Mouse (Mus musculus) forebrain, embryonic 16.5 days (tissue): ENCODE measurements around the gene Taf3. TPM values are rescaled to one million over a fixed set of nuclear protein-coding genes. Genes with fewer than 3 reads are reported as not detected.

ENCODE experiments used
- ATAC-seq: fragments of 200-750 bp; cut with Nextera tagmentation; 2 replicates; pipeline ENCODE4 v1.8.0; 2017; ENCODE audit warnings: mild to moderate bottlenecking, moderate library complexity
- H3K27ac ChIP-seq: fragments of 300-500 bp; sonication (generic); 2 replicates; pipeline ENCODE4 v1.5.1; 2014; ENCODE audit warnings: low read length, control low read depth
- H3K27me3 ChIP-seq: fragments of 300-500 bp; sonication (generic); replicated peaks from 2 replicates; pipeline ENCODE4 v1.6.1; 2014; ENCODE audit warnings: low read length; ENCODE audit not compliant: control insufficient read depth, insufficient read depth
- H3K36me3 ChIP-seq: fragments of 300-500 bp; sonication (generic); 2 replicates; pipeline ENCODE4 v1.6.1; 2014; ENCODE audit not compliant: control insufficient read depth, insufficient read depth
- H3K4me1 ChIP-seq: fragments of 300-500 bp; sonication (generic); replicated peaks from 2 replicates; pipeline ENCODE4 v1.6.1; 2014; ENCODE audit warnings: low read length; ENCODE audit not compliant: control insufficient read depth, insufficient read depth
- H3K4me2 ChIP-seq: fragments of 300-500 bp; sonication (generic); 2 replicates; pipeline ENCODE4 v1.6.1; 2014; ENCODE audit warnings: mild to moderate bottlenecking, low read length, control low read depth
- H3K4me3 ChIP-seq: fragments of 300-500 bp; sonication (generic); replicated peaks from 2 replicates; pipeline ENCODE4 v1.5.1; 2014; ENCODE audit warnings: mild to moderate bottlenecking, low read length, control low read depth
- H3K9ac ChIP-seq: fragments of 300-500 bp; sonication (generic); replicated peaks from 2 replicates; pipeline ENCODE4 v1.6.1; 2014; ENCODE audit warnings: low read depth, low read length, control low read depth
- H3K9me3 ChIP-seq: fragments of 300-500 bp; sonication (generic); 2 replicates; pipeline ENCODE4 v1.6.1; 2016; ENCODE audit warnings: low read length; ENCODE audit not compliant: control insufficient read depth
- WGBS: fragments of 180-500 bp; shearing (Covaris S2); extraction: QIAGEN DNeasy Blood & Tissue Kit; methylation state at CpG from one replicate; pipeline ENCODE4 v1.1.7; 2014; 5-methylcytosine and 5-hydroxymethylcytosine counted together
- polyA plus RNA-seq: library from polyadenylated mRNA; unstranded; fragments of >200 nt; fragmentation: Nextera tagmentation; extraction: Ambion mirVana; gene quantifications from 2 replicates; pipeline ENCODE4 v1.2.1, GENCODE M21; 2015

The Taf3 gene
- polyA plus RNA-seq, 1 experiment from 2014 or later, result 14.3 TPM

DNA sequence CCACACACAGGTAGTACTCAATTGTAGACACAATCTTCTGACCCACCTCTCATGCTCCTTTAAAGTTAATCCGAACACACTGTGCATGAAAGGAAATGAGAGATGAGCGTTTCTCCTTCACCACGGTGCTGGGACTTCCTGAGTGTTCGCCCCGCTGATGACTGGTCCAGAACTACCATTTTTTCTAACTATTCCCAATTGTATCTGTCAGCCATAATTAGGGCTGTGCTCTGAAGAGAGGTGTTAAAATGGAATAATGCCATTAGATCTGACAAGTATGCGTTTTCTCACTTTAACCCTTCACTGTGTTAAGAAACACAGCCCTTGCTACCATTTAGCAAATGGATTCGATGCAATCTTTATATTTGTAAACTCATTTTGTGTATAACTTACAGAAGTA, 18.6 kb downstream of the Taf3 start:
- H3K9ac ChIP-seq, result no peak overlapping the region
- ATAC-seq, result peak; percentile 54
- H3K27ac ChIP-seq, result no peak overlapping the region
- no peaks in the 10 kb centered on the region for H3K27me3 ChIP-seq
- no peaks in the 10 kb centered on the region for H3K4me1 ChIP-seq
- no peak overlapping the region for H3K4me2 ChIP-seq
- WGBS, result 49% methylated on average over 7 of the region's 7 CpGs
- no peak overlapping the region for H3K4me3 ChIP-seq
- H3K36me3 ChIP-seq, result no peaks in the 10 kb centered on the region
- H3K9me3 ChIP-seq, result no peaks in the 10 kb centered on the region

DNA sequence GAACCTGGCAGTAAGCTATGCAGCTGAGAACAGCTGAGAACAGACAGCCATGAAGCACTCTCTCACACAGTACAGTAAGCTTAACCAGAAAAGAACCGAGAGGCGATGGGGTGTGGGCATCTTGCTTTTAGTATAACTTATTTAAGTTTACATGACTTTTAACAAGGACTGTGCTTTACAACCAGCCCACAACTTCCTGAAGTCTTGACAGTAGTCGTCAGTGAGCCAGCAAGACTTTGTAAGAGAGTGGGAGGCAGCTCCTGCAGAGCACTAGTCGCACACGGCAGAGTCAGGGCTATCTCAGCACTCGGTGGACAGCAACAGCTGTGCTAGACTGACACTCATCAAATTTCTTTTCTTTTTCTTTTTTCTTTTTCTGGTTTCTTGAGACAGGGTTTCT, 24.1 kb downstream of the Taf3 start:
- WGBS, result 86% methylated on average over 6 of the region's 6 CpGs
- Histone ChIP-seq H3K4me1 (no peaks in the 10 kb centered on the region), H3K27ac (no peak overlapping the region), H3K4me2 (no peak overlapping the region), H3K36me3 (no peaks in the 10 kb centered on the region), H3K9me3 (no peaks in the 10 kb centered on the region), H3K9ac (no peak overlapping the region), H3K27me3 (no peaks in the 10 kb centered on the region), H3K4me3 (no peak overlapping the region)
- no peak for ATAC-seq

DNA sequence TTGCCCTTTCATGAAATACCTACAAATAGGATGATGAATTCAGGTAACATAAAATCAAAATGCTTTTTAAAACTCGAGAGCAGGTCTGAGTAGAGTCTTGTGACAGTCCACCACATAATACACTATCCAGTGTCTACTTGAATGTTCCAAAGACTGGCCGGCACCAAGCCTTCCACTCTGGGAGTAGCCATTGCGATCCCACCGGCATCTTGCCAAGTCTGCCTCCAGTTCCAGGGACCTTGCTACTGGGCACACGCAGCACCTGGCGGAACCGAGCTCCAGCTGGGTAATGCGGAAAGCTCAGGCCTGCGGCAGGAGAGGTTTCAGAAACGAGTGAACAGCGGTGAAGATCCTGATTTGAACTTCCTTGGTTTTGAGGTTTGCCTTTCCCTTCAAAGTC, 27.1 kb downstream of the Taf3 start:
- Histone ChIP-seq H3K27me3 (no peaks in the 10 kb centered on the region), H3K9ac (no peak overlapping the region), H3K4me1 (no peaks in the 10 kb centered on the region), H3K4me2 (no peak overlapping the region), H3K36me3 (no peaks in the 10 kb centered on the region), H3K4me3 (no peak overlapping the region), H3K9me3 (no peaks in the 10 kb centered on the region), H3K27ac (no peak overlapping the region)
- no peak for ATAC-seq
- 91% methylated on average over 11 of the region's 11 CpGs for WGBS

DNA sequence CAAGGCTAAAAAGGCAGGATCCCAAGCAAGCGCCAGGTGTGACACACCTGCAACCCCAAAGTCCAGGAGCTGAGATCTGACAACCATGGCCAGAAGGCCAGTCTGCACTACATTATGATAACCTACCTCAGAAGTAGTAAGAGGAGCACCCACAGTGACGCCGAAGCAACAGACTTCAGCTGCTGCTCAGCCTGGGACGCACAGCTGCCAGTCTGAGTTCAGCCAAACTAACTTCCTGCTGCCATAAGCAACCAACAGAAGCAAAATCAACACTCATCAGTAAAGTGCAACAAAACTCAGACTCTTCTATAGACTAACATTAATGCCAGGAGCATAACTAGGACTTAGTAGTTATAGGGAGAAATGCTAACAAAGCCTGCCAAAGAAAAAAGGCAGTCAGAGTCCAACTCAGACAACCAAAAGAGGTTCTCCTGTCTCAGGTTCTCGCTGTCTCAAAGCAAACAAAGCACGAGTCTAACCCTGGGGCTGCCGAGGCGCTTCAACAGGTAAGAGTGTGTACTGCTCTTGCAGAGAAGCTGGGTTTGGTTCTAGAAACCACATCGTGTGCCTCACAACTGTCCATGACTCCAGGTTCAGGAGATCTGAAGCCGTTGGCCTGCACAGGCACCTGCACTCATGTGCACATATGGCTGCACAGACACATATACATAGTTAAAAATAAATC, 33.3 kb downstream of the Taf3 start:
- no peaks in the 10 kb centered on the region for H3K36me3 ChIP-seq
- ATAC-seq, result no peak
- WGBS, result 90% methylated on average over 10 of the region's 10 CpGs
- H3K27ac ChIP-seq, result no peak overlapping the region
- no peak overlapping the region for H3K9ac ChIP-seq
- H3K9me3 ChIP-seq, result no peaks in the 10 kb centered on the region
- H3K4me1 ChIP-seq, result no peaks in the 10 kb centered on the region
- H3K27me3 ChIP-seq, result no peaks in the 10 kb centered on the region
- H3K4me2 ChIP-seq, result no peak overlapping the region
- no peak overlapping the region for H3K4me3 ChIP-seq

DNA sequence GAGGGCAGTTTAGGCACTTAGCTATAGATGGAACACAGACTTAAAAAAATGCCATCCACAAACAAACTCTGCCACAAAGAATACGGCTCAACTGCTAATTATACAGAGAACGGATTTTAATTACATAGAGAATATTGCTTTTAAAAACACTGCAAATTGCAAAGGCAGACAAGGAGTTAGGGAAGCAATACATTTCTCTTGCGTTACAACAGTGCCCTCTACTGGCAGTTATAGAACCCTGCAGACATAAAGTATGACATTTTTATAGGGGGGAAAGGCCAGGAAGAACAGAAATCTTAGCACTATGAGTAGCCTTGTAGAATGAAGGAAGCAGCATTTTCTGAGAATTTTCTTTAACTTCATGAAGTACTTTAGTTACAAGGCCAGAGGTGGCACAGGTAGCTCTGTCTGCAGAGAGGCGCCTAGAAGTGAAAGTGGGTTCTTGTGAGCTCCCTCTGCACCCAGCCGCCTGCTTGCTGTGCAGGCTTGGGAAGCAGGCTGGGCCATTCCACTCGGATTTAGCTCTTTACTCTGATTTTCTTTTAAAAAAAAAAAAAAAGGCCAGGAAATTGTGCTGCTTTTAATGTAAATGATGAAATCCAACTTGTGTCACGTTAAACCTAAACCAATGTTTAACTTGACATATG, 38.0 kb downstream of the Taf3 start:
- ATAC-seq, result peak; percentile 77
- Histone ChIP-seq H3K4me2 (no peak overlapping the region), H3K4me1 (0 out of 2 replicates have a peak, but pooled peaks cover 2% of the 10 kb centered on the region), H3K9ac (no peak overlapping the region), H3K9me3 (no peaks in the 10 kb centered on the region), H3K27me3 (no peaks in the 10 kb centered on the region), H3K4me3 (no peak overlapping the region), H3K36me3 (no peaks in the 10 kb centered on the region), H3K27ac (no peak overlapping the region)
- WGBS, result 34% methylated on average over 7 of the region's 7 CpGs

DNA sequence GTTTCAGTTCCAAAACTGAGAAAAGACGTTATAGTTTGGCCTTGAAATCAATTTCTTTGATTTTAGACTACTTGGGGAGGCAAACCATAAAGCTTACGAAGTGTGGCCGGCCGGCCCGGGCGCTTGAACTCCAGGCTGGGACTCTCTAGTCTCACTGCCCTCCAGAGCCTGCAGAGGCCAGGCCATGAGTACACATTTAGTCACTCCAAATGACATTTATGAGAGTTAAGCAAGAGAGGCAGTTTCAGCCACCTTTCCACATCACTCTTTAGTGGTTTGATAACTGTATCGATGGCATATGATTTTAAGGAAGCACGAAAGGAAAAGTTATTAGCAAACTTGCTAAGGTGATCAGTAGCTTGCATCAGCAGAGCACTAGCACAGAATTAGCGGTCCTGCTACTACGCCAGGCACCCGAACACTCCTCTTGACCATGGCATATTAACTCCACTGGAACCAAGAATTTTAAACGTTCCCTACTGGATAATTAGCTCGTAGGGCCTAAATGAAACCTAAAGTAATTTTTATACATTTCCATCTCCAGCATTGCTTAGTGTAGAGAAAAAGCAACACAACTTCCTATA, 38.6 kb downstream of the Taf3 start:
- Histone ChIP-seq H3K27ac (no peak overlapping the region), H3K4me2 (no peak overlapping the region), H3K9me3 (no peaks in the 10 kb centered on the region), H3K9ac (no peak overlapping the region), H3K4me1 (0 out of 2 replicates have a peak, but pooled peaks cover 2% of the 10 kb centered on the region), H3K36me3 (no peaks in the 10 kb centered on the region), H3K27me3 (no peaks in the 10 kb centered on the region), H3K4me3 (no peak overlapping the region)
- ATAC-seq, result peak; percentile 52
- WGBS, result 78% methylated on average over 13 of the region's 13 CpGs

DNA sequence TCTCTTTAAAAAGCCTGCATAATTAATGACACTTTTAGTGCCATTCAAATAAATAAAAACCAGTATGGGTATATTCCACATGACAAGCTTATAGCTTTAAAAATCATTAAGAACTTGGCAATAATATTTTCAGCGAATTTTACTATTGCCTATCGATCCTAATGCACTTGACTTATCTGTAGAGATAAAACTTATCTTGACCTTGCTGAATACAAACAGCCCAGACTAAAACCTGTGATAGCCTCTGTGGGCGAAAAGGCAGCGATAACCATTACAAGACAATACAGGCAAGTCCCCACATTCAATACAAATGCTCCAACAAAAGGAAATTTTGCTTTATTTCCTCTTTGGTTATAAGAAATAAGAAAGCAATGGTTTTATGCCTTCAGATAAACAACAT, 39.8 kb downstream of the Taf3 start:
- H3K4me2 ChIP-seq, result no peak overlapping the region
- 89% methylated on average over 4 of the region's 4 CpGs for WGBS
- no peak for ATAC-seq

DNA sequence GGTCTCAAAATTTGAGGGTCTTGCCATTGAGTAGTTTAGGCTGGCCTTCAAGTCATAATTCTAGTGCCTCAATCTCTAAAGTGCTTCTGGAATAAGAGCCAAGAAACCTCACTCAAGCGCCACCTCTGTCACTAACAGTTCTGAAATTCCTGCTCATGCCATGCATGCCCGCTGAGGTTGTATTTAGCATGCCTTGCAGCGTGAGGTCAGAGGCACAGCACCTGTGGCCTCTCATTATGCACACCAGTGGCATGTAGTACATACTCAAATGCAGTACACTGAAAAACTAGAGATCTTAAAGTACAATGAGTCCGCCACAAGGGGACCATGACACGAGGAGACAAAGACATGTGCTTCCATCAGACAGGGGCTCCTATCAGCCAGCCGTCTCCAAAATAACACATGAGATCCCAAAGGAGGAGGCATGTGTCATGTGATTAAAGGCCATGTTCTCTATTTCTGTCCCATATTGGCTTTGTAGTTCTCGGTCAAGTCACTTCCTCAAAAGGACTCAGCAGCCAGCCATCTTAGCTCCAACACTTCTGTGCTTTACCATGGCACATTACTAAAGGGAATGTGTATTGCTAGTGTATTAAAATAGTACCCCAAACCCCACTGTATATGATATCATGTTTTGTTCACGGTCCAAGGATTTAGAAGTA, 43.3 kb downstream of the Taf3 start:
- Histone ChIP-seq H3K4me3 (no peak overlapping the region), H3K36me3 (no peaks in the 10 kb centered on the region), H3K4me1 (0 out of 2 replicates have a peak, but pooled peaks cover 2% of the 10 kb centered on the region), H3K9ac (no peak overlapping the region), H3K4me2 (no peak overlapping the region), H3K27ac (no peak overlapping the region), H3K9me3 (no peaks in the 10 kb centered on the region), H3K27me3 (no peaks in the 10 kb centered on the region)
- no peak for ATAC-seq
- WGBS, result 87% methylated on average over 8 of the region's 8 CpGs

More for the DNA sequence above, 39.8 kb downstream of the Taf3 start:
- H3K9me3 ChIP-seq, result no peaks in the 10 kb centered on the region
- no peaks in the 10 kb centered on the region for H3K27me3 ChIP-seq
- H3K36me3 ChIP-seq, result no peaks in the 10 kb centered on the region
- H3K27ac ChIP-seq, result no peak overlapping the region
- 0 out of 2 replicates have a peak, but pooled peaks cover 2% of the 10 kb centered on the region for H3K4me1 ChIP-seq
- no peak overlapping the region for H3K9ac ChIP-seq
- H3K4me3 ChIP-seq, result no peak overlapping the region

DNA sequence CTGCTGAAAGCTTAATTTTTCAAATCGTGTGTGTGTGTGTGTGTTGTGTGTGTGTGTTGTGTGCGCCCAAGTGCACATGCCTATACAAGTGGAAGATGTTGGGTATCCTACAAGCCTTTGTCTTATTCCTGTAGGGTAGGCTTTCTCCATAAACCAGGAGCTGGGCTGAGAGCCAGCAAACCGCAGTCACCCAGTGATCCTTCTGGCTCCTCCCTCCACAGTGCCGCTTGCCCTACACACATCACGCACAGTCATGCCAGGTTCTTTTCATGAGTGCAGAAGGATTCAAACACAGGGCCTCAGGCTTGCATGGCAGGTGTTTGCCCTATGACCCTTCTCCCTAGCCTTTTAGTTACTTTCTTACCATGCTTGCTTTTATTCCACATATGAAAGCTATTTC, 45.0 kb downstream of the Taf3 start:
- Histone ChIP-seq H3K4me3 (no peak overlapping the region), H3K9ac (no peak overlapping the region), H3K27ac (no peak overlapping the region), H3K4me1 (no peaks in the 10 kb centered on the region), H3K9me3 (no peaks in the 10 kb centered on the region), H3K36me3 (no peaks in the 10 kb centered on the region), H3K27me3 (no peaks in the 10 kb centered on the region), H3K4me2 (no peak overlapping the region)
- WGBS, result 62% methylated on average over 5 of the region's 5 CpGs
- ATAC-seq, result 0 out of 2 replicates have a peak, but pooled peaks have one; percentile 40
